Mouse (Mus musculus) heart, postnatal 0 days (tissue): ENCODE measurements around the gene Hip1r. TPM values are rescaled to one million over a fixed set of nuclear protein-coding genes. Genes with fewer than 3 reads are reported as not detected.

ENCODE experiments used
- ATAC-seq: fragments of 200-750 bp; cut with Nextera tagmentation; 2 replicates; pipeline ENCODE4 v1.8.0; 2017; ENCODE audit warnings: low read depth, moderate number of reproducible peaks, moderate library complexity; ENCODE audit not compliant: insufficient read depth
- DNase-seq: peaks from one replicate; pipeline ENCODE4 v3.0.0-alpha.2; 2016; ENCODE audit warnings: low spot score
- H3K27ac ChIP-seq: fragments of 300-500 bp; sonication (generic); 2 replicates; pipeline ENCODE4 v1.5.1; 2014; ENCODE audit warnings: low read depth, mild to moderate bottlenecking
- H3K27me3 ChIP-seq: fragments of 300-500 bp; sonication (generic); 2 replicates; pipeline ENCODE4 v1.6.1; 2014; ENCODE audit warnings: low read length, mixed read lengths; ENCODE audit not compliant: control insufficient read depth, insufficient read depth
- H3K36me3 ChIP-seq: fragments of 300-500 bp; sonication (generic); replicated peaks from 2 replicates; pipeline ENCODE4 v1.6.1; 2014; ENCODE audit warnings: low read length, mixed read lengths; ENCODE audit not compliant: control insufficient read depth, insufficient read depth
- H3K4me1 ChIP-seq: fragments of 300-500 bp; sonication (generic); 2 replicates; pipeline ENCODE4 v1.6.1; 2014; ENCODE audit warnings: antibody characterized with exemption; ENCODE audit not compliant: control insufficient read depth, insufficient read depth
- H3K4me2 ChIP-seq: fragments of 300-500 bp; sonication (generic); 2 replicates; pipeline ENCODE4 v1.6.1; 2014; ENCODE audit warnings: low read depth, mild to moderate bottlenecking, low read length, moderate library complexity
- H3K4me3 ChIP-seq: fragments of 300-500 bp; sonication (generic); 2 replicates; pipeline ENCODE4 v1.5.1; 2014; ENCODE audit warnings: low read depth, low read length
- H3K9ac ChIP-seq: fragments of 300-500 bp; sonication (generic); replicated peaks from 2 replicates; pipeline ENCODE4 v1.6.1; 2014; ENCODE audit warnings: low read depth, low read length, mixed read lengths
- H3K9me3 ChIP-seq: fragments of 300-500 bp; sonication (generic); replicated peaks from 2 replicates; pipeline ENCODE4 v1.6.1; 2016; ENCODE audit warnings: low read length; ENCODE audit not compliant: control insufficient read depth
- CTCF ChIP-seq: IDR thresholded peaks from 2 replicates; pipeline ENCODE4 v1.5.1; 2016; ENCODE audit warnings: antibody characterized with exemption, control low read depth, low read depth
- EP300 ChIP-seq: IDR thresholded peaks from 2 replicates; pipeline ENCODE4 v1.6.1; 2016; ENCODE audit warnings: antibody characterized with exemption, low read depth
- WGBS: fragments of 180-500 bp; shearing (Covaris S2); extraction: QIAGEN DNeasy Blood & Tissue Kit; methylation state at CpG from one replicate; pipeline ENCODE4 v1.1.7; 2014; 5-methylcytosine and 5-hydroxymethylcytosine counted together
- polyA plus RNA-seq: library from polyadenylated mRNA; unstranded; fragments of >200 nt; fragmentation: Nextera tagmentation; extraction: Ambion mirVana; gene quantifications from 2 replicates; pipeline ENCODE4 v1.2.1, GENCODE M21; 2015
- total RNA-seq: library from RNA; depleted of rRNA; stranded (reverse); fragments of >200 nt; gene quantifications from 2 replicates; pipeline ENCODE4 v1.2.3, GENCODE M21; 2014; ENCODE audit warnings: low replicate concordance

Gene Hip1r
- total and polyA plus RNA-seq, 2 experiments from 2014 or later: 11.9 to 16.3 TPM

GRCm38 (mm10) chr5:124032001-124032508 lies 58.6 kb downstream of the Hip1r start, which contains the start of gene Vps37b:
TSS of gene Vps37b (minus strand) at chr5:124032270.
- no peak for TF ChIP-seq CTCF
- no peak for TF ChIP-seq EP300
- ATAC-seq (peak; percentile 86), DNase-seq (peak; percentile 73)
- Histone ChIP-seq H3K4me1 (peaks cover 39% of the 10 kb centered on the region), H3K9ac (peak within 1 kb of the TSS; percentile 98), H3K36me3 (no peaks in the 10 kb centered on the region), H3K9me3 (no peaks in the 10 kb centered on the region), H3K27ac (peak within 1 kb of the TSS; percentile 98), H3K4me2 (peak within 1 kb of the TSS; percentile 95), H3K4me3 (peak within 1 kb of the TSS; percentile 97), H3K27me3 (no peaks in the 10 kb centered on the region)
- under 1% methylated on average over 52 of the region's 52 CpGs for WGBS

DNA sequence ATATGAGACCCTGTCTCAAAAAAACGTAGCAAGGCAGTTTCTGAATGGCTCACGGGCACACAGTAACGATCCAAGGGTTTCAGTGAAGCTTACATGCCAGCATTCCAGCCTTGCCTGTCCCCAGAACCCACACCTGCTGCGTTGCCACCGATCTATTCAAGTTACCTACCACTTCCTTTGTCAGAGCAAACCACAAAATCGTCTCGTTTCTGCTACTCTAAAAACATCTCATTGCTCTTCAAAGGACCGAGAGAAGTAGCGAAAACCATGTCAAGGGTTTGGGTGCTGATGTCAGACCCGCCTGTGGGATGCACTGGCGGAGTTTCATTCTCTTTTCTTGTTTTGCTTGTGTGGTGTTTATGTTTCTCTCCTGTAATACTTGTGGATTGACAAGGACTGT lies 61.0 kb downstream of the Hip1r start:
- Histone ChIP-seq H3K27ac (no peak overlapping the region), H3K4me3 (no peak overlapping the region), H3K9ac (no peak overlapping the region), H3K4me1 (peaks cover 19% of the 10 kb centered on the region), H3K27me3 (no peaks in the 10 kb centered on the region), H3K9me3 (no peaks in the 10 kb centered on the region), H3K36me3 (no peaks in the 10 kb centered on the region), H3K4me2 (no peak overlapping the region)
- no peak for ATAC-seq
- 66% methylated on average over 11 of the region's 11 CpGs for WGBS
- TF ChIP-seq EP300 (no peak), CTCF (no peak)
- no peak for DNase-seq

DNA sequence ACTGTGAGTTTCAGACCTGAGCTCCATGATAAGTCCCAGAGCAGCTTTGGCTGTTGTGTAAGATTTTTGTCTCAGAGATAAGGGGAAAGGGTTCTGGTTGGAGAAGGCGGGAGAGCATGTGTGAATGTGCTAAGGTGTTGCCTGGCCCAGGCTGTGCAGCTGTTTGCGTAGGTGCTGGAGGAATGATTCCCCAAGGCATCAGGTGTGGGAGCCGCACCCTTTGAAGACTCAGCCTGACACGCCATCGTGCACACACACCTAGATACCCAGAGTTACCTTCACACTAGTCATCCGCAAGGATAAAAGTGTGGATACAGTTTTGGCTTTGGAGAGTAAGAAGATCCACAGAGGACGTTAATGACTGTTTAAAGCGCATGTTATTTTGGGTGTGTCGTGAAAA lies 62.0 kb downstream of the Hip1r start:
- Histone ChIP-seq H3K9ac (no peak overlapping the region), H3K4me1 (0 out of 2 replicates have a peak, but pooled peaks cover 11% of the 10 kb centered on the region), H3K4me3 (no peak overlapping the region), H3K9me3 (no peaks in the 10 kb centered on the region), H3K27me3 (no peaks in the 10 kb centered on the region), H3K36me3 (no peaks in the 10 kb centered on the region), H3K4me2 (no peak overlapping the region), H3K27ac (no peak overlapping the region)
- no peak for ATAC-seq
- TF ChIP-seq EP300: no peak
- TF ChIP-seq CTCF: no peak
- DNase-seq: no peak
- 80% methylated on average over 9 of the region's 9 CpGs for WGBS

DNA sequence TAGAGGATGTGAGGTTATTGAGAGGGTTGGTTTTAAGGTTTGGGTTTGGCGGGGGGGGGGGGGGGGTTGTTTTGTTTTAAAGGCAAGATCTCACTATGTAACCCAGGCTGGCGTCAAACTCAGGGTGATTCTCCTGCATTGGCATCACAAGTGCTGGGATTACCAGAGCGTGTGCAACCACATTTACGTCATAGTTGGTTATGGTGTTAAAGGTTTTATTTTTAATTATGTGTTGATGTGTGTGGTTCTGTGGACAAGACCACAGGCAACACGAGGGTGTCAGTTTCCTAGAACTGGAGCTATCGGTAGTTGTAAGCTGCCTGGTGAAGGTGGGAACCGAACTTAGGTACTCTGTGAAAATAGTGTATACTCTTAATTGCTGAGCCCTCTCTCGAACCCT lies 62.4 kb downstream of the Hip1r start:
- no peak overlapping the region for H3K9ac ChIP-seq
- H3K36me3 ChIP-seq: no peaks in the 10 kb centered on the region
- H3K4me1 ChIP-seq: 0 out of 2 replicates have a peak, but pooled peaks cover 11% of the 10 kb centered on the region
- no peaks in the 10 kb centered on the region for H3K27me3 ChIP-seq
- H3K27ac ChIP-seq: no peak overlapping the region
- no peak overlapping the region for H3K4me3 ChIP-seq
- H3K4me2 ChIP-seq: no peak overlapping the region
- DNase-seq: no peak
- WGBS: 68% methylated on average over 8 of the region's 8 CpGs
- ATAC-seq: no peak
- TF ChIP-seq CTCF (no peak), EP300 (no peak)
- H3K9me3 ChIP-seq: no peaks in the 10 kb centered on the region

DNA sequence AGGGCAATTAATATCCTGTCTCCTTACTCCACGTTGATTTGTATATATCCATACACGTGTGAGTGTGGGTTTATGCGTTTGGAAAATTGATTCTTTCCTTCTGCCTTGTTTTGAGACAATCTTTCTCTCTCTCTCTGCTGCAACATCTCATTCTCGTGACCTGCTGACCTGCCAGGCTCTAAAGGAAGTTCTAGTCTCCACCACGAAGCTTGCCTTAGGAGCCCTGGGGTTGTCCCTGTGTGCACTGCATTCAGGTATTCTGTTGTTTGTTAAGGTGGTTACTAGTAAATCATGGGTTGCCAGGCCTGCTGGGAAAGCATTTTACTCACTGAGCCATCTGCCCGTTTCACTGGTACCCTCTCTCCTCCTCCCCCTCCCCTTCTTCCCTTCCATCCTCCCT lies 62.9 kb downstream of the Hip1r start:
- Histone ChIP-seq H3K27ac (no peak overlapping the region), H3K4me1 (0 out of 2 replicates have a peak, but pooled peaks cover 15% of the 10 kb centered on the region), H3K9me3 (no peaks in the 10 kb centered on the region), H3K36me3 (no peaks in the 10 kb centered on the region), H3K9ac (no peak overlapping the region), H3K4me3 (no peak overlapping the region), H3K27me3 (no peaks in the 10 kb centered on the region), H3K4me2 (no peak overlapping the region)
- WGBS: 48% methylated on average over 6 of the region's 6 CpGs
- no peak for ATAC-seq
- TF ChIP-seq EP300: no peak
- TF ChIP-seq CTCF: no peak
- no peak for DNase-seq

GRCm38 (mm10) chr5:124036836-124037235 lies 63.4 kb downstream of the Hip1r start:
- Histone ChIP-seq H3K4me3 (no peak overlapping the region), H3K4me1 (0 out of 2 replicates have a peak, but pooled peaks cover 17% of the 10 kb centered on the region), H3K27me3 (no peaks in the 10 kb centered on the region), H3K9ac (no peak overlapping the region), H3K9me3 (no peaks in the 10 kb centered on the region), H3K27ac (peak overlapping the region; percentile 43), H3K4me2 (no peak overlapping the region), H3K36me3 (no peaks in the 10 kb centered on the region)
- TF ChIP-seq EP300: no peak
- TF ChIP-seq CTCF: no peak
- ATAC-seq (0 out of 2 replicates have a peak, but pooled peaks have one; percentile 17), DNase-seq (no peak)
- 40% methylated on average over 5 of the region's 5 CpGs for WGBS
